Mouse (Mus musculus) thymus, adult 2 months (tissue): Measurements from ENCODE around the gene Gtpbp1.

Experiments used
- CTCF ChIP-seq: fragments of 200-500 bp; IDR thresholded peaks from 2 replicates; pipeline ENCODE4 v1.5.1; 2012; ENCODE audit warnings: mild to moderate bottlenecking, control low read depth, low read length, moderate library complexity, borderline replicate concordance; ENCODE audit not compliant: control insufficient read depth, poor library complexity, insufficient read depth; ENCODE audit errors: extremely low read depth
- POLR2A ChIP-seq: fragments of 200-500 bp; IDR thresholded peaks from 2 replicates; pipeline ENCODE4 v1.6.1; 2012; ENCODE audit warnings: mild to moderate bottlenecking, low read length, control low read depth, moderate library complexity; ENCODE audit not compliant: control insufficient read depth, poor library complexity, insufficient read depth; ENCODE audit errors: extremely low read depth

GRCm38 (mm10) chr15:79706603-79707214 lies 16.1 kb downstream of the Gtpbp1 start:
- TF ChIP-seq CTCF (no peak), POLR2A (no peak)
